Mouse (Mus musculus) midbrain, embryonic 13.5 days (tissue): ENCODE results near the gene Treml2. TPM values are rescaled to one million over a fixed set of nuclear protein-coding genes. Genes with fewer than 3 reads are reported as not detected.
"Not testable (repeated sequence)": the region's sequence is repeated elsewhere in the genome, so short reads cannot be mapped to it uniquely, and the experiment has no call there.

ENCODE experiments used
- ATAC-seq: fragments of 200-750 bp; cut with Nextera tagmentation; 2 replicates; pipeline ENCODE4 v1.8.0; 2017; ENCODE audit warnings: mild to moderate bottlenecking, moderate TSS enrichment, moderate library complexity
- H3K27ac ChIP-seq: fragments of 300-500 bp; sonication (generic); 2 replicates; pipeline ENCODE4 v1.5.1; 2015; ENCODE audit warnings: inconsistent platforms, mild to moderate bottlenecking, moderate library complexity
- H3K27me3 ChIP-seq: fragments of 300-500 bp; sonication (generic); 2 replicates; pipeline ENCODE4 v1.6.1; 2015; ENCODE audit warnings: mild to moderate bottlenecking, inconsistent platforms
- H3K36me3 ChIP-seq: fragments of 300-500 bp; sonication (generic); 2 replicates; pipeline ENCODE4 v1.6.1; 2015; ENCODE audit warnings: mild to moderate bottlenecking, inconsistent platforms
- H3K4me1 ChIP-seq: fragments of 300-500 bp; sonication (generic); replicated peaks from 2 replicates; pipeline ENCODE4 v1.6.1; 2015; ENCODE audit warnings: inconsistent platforms
- H3K4me2 ChIP-seq: fragments of 300-500 bp; sonication (generic); replicated peaks from 2 replicates; pipeline ENCODE4 v1.6.1; 2015; ENCODE audit warnings: moderate library complexity, mild to moderate bottlenecking, inconsistent platforms
- H3K4me3 ChIP-seq: fragments of 300-500 bp; sonication (generic); replicated peaks from 2 replicates; pipeline ENCODE4 v1.5.1; 2015; ENCODE audit warnings: mild to moderate bottlenecking, inconsistent platforms
- H3K9ac ChIP-seq: fragments of 300-500 bp; sonication (generic); replicated peaks from 2 replicates; pipeline ENCODE4 v1.6.1; 2015; ENCODE audit warnings: mild to moderate bottlenecking, inconsistent platforms
- H3K9me3 ChIP-seq: fragments of 300-500 bp; sonication (generic); 2 replicates; pipeline ENCODE4 v1.6.1; 2016; ENCODE audit warnings: mild to moderate bottlenecking, inconsistent platforms
- WGBS: fragments of 180-500 bp; shearing (Covaris S2); methylation state at CpG from one replicate; pipeline ENCODE4 v1.1.7; 2015; 5-methylcytosine and 5-hydroxymethylcytosine counted together
- polyA plus RNA-seq: library from polyadenylated mRNA; unstranded; fragments of >200 nt; fragmentation: Nextera tagmentation; extraction: Ambion mirVana; gene quantifications from 2 replicates; pipeline ENCODE4 v1.2.1, GENCODE M21; 2015

Gene Treml2
- polyA plus RNA-seq, 1 experiment from 2014 or later: 0.08 TPM

- WGBS: 80% methylated on average over 7 of the region's 7 CpGs
- H3K4me2 ChIP-seq: no peak overlapping the region
- no peak overlapping the region for H3K4me3 ChIP-seq
- no peaks in the 10 kb centered on the region for H3K36me3 ChIP-seq
- H3K9me3 ChIP-seq: no peaks in the 10 kb centered on the region
- no peak overlapping the region for H3K27ac ChIP-seq
- H3K27me3 ChIP-seq: no peaks in the 10 kb centered on the region
- no peaks in the 10 kb centered on the region for H3K4me1 ChIP-seq
- H3K9ac ChIP-seq: no peak overlapping the region
- no peak for ATAC-seq
These were observed 901 bp downstream of the Treml2 start for GRCm38 (mm10) chr17:48300199-48300598.

DNA sequence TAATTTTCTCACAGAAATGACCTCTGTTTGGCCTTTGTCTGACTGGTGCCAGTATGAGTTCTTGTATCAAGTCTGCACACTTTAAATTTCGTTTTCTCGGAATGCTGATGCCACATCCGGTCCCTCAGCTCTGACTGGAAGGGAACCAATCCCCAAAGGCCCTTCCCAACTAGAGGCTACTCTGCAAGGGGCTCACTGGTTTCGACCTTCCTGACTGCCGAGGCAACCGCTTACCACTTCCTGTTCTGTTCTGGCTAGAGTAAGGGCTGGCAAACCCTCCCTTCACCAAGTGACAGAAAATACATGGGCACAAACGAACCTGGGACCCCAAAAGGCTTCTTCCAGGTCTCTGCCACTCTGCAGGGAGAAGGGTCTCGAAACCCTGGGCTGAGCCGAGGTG lies 1.6 kb downstream of the Treml2 start:
- no peaks in the 10 kb centered on the region for H3K36me3 ChIP-seq

GRCm38 (mm10) chr17:48301792-48302191 lies 2.5 kb downstream of the Treml2 start:
- H3K4me2 ChIP-seq: no peak overlapping the region
- 92% methylated on average over 5 of the region's 5 CpGs for WGBS
- H3K36me3 ChIP-seq: no peaks in the 10 kb centered on the region
- no peak overlapping the region for H3K27ac ChIP-seq
- no peak overlapping the region for H3K4me3 ChIP-seq
- no peak overlapping the region for H3K9ac ChIP-seq
- no peak for ATAC-seq
- H3K9me3 ChIP-seq: no peaks in the 10 kb centered on the region
- no peaks in the 10 kb centered on the region for H3K4me1 ChIP-seq
- no peaks in the 10 kb centered on the region for H3K27me3 ChIP-seq

More for the DNA sequence above, 1.6 kb downstream of the Treml2 start:
- WGBS: 82% methylated on average over 9 of the region's 9 CpGs
- Histone ChIP-seq H3K9me3 (no peaks in the 10 kb centered on the region), H3K4me1 (no peaks in the 10 kb centered on the region), H3K27me3 (no peaks in the 10 kb centered on the region), H3K9ac (no peak overlapping the region), H3K4me2 (no peak overlapping the region), H3K27ac (no peak overlapping the region), H3K4me3 (no peak overlapping the region)
- ATAC-seq: no peak

- Histone ChIP-seq H3K9me3 (no peaks in the 10 kb centered on the region), H3K4me1 (no peaks in the 10 kb centered on the region), H3K27ac (no peak overlapping the region), H3K36me3 (no peaks in the 10 kb centered on the region), H3K27me3 (no peaks in the 10 kb centered on the region), H3K4me2 (no peak overlapping the region), H3K4me3 (no peak overlapping the region), H3K9ac (no peak overlapping the region)
- no peak for ATAC-seq
- 79% methylated on average over 2 of the region's 2 CpGs for WGBS
These were observed 12.8 kb downstream of the Treml2 start for GRCm38 (mm10) chr17:48312124-48312523.

DNA sequence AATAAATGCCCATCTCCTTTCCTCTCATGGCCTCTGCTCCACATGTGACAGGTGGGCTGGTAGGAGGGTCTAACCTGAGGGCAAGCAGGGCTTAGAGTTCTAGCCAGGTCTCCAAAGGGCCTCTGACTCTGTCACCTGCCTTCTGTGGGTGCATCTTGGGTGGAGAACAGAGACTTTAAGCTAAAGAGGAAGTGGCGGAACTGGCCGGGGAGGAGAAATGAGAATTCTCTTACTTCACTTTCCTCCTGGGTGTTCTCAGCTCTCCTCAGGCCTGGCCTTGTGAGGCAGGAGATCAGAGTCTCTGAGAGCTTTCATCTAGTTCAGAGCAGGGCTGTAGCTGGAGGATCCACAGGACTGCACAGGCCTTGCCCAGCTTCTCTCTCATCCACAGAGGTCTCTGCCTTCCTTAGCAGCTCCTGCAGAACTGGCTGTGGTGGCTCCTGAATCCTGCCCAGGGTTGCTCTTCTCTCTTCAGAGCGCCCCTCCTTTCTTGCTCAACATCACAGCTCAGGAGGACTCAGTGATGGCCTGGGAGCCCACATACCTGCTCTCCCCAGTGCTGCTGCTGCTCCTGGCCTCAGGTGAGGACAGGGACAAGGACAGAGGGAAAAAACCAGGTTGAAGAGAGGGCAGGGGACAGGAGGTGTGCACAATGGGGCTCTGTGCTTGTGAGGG lies 16.7 kb downstream of the Treml2 start, which contains the start of gene B430306N03Rik:
TSS of gene B430306N03Rik (plus strand) at position 237 of the 675 bp plus-strand sequence.
- H3K9me3 ChIP-seq, ATAC-seq, H3K36me3 ChIP-seq, H3K9ac ChIP-seq, H3K4me1 ChIP-seq, H3K4me2 ChIP-seq, H3K27me3 ChIP-seq, H3K4me3 ChIP-seq, H3K27ac ChIP-seq: not testable (repeated sequence)
- 87% methylated on average over 3 of the region's 3 CpGs for WGBS

- Histone ChIP-seq H3K27ac (no peak overlapping the region), H3K4me1 (no peaks in the 10 kb centered on the region), H3K36me3 (no peaks in the 10 kb centered on the region), H3K27me3 (no peaks in the 10 kb centered on the region), H3K4me3 (no peak overlapping the region), H3K9ac (no peak overlapping the region), H3K4me2 (no peak overlapping the region), H3K9me3 (no peaks in the 10 kb centered on the region)
- 78% methylated on average over 1 of the region's 1 CpGs for WGBS
- no peak for ATAC-seq
These were observed 19.4 kb downstream of the Treml2 start for GRCm38 (mm10) chr17:48318686-48319085.

DNA sequence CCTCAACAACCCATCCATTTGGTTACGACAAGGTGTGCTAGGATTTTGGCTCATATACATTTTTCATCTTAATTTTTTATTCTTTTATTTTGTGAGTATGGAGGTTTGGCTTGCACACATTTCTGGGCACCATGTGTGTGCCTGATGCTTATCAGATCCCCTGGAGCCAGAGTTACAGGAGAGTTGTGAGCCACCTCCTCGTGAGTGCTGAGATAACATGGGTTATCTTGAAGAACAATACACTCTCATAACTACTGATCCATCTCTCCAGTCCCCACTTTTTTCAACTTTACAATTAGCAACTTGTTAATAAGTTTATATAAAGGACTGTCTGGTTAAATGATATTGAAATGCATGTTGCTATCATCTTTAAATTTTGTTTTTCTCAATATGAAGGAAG lies 22.0 kb downstream of the Treml2 start:
- no peaks in the 10 kb centered on the region for H3K9me3 ChIP-seq
- no peak overlapping the region for H3K27ac ChIP-seq
- no peaks in the 10 kb centered on the region for H3K4me1 ChIP-seq
- no peaks in the 10 kb centered on the region for H3K36me3 ChIP-seq
- H3K9ac ChIP-seq: no peak overlapping the region
- no peak overlapping the region for H3K4me2 ChIP-seq
- WGBS: 86% methylated on average over 2 of the region's 2 CpGs
- ATAC-seq: no peak
- H3K4me3 ChIP-seq: no peak overlapping the region
- no peaks in the 10 kb centered on the region for H3K27me3 ChIP-seq

DNA sequence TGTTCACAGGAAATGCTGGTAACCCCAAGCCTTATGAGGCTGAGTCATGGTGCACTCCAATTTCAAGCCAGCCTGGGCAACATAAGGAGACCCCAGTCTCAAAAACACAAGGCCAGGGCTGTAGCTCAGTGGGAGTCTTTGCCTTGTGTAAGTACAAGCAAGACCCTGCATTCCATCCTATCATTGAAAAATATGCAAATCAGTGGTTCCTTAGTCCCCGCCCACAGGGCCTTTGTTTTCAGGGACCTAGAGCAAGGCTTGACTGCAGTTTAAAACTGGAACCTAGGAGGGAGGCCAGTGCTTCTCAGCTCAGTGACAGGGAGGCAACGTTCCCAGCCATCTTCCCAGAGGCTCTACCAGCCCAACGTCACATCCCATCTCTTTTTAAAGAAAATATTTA lies 23.9 kb downstream of the Treml2 start:
- ATAC-seq: no peak
- H3K4me1 ChIP-seq: no peaks in the 10 kb centered on the region
- H3K4me2 ChIP-seq: no peak overlapping the region
- H3K4me3 ChIP-seq: no peak overlapping the region
- H3K36me3 ChIP-seq: no peaks in the 10 kb centered on the region
- 74% methylated on average over 3 of the region's 3 CpGs for WGBS
- no peaks in the 10 kb centered on the region for H3K27me3 ChIP-seq
- H3K9ac ChIP-seq: no peak overlapping the region
- no peaks in the 10 kb centered on the region for H3K9me3 ChIP-seq
- H3K27ac ChIP-seq: no peak overlapping the region

- Histone ChIP-seq H3K9me3 (no peaks in the 10 kb centered on the region), H3K27me3 (no peaks in the 10 kb centered on the region), H3K4me3 (no peak overlapping the region), H3K4me2 (no peak overlapping the region), H3K4me1 (no peaks in the 10 kb centered on the region), H3K36me3 (no peaks in the 10 kb centered on the region), H3K9ac (no peak overlapping the region), H3K27ac (no peak overlapping the region)
- ATAC-seq: no peak
- WGBS: 88% methylated on average over 5 of the region's 5 CpGs
These were observed 25.0 kb downstream of the Treml2 start for GRCm38 (mm10) chr17:48324258-48324657.

- Histone ChIP-seq H3K4me2 (no peak overlapping the region), H3K4me1 (no peaks in the 10 kb centered on the region), H3K27ac (no peak overlapping the region), H3K27me3 (no peaks in the 10 kb centered on the region), H3K36me3 (no peaks in the 10 kb centered on the region), H3K9ac (no peak overlapping the region), H3K4me3 (no peak overlapping the region), H3K9me3 (no peaks in the 10 kb centered on the region)
- 95% methylated on average over 6 of the region's 6 CpGs for WGBS
- no peak for ATAC-seq
These were observed 25.8 kb downstream of the Treml2 start for GRCm38 (mm10) chr17:48325093-48325492.

DNA sequence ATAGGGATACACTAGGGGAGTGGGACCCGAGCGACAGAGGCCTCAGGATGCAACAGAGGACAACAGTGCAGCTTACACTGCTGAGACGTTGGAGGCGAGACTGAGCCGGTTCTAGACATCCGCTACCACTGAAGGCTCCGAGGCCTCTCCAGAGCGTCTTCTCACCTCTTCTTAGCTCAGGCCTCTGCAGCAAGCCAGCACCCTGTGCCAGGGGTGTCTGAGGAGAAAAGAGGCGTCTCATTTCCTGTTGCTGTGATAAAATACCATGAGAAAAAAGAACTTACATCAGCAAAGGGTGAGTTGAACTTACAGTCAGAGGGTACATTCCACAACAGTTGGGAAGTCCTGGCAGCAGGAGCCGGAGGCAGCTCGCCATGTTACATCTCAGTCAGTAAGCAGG lies 26.3 kb downstream of the Treml2 start:
- Histone ChIP-seq H3K4me2 (no peak overlapping the region), H3K27me3 (no peaks in the 10 kb centered on the region), H3K4me1 (no peaks in the 10 kb centered on the region), H3K36me3 (no peaks in the 10 kb centered on the region), H3K27ac (no peak overlapping the region), H3K9ac (no peak overlapping the region), H3K9me3 (no peaks in the 10 kb centered on the region), H3K4me3 (no peak overlapping the region)
- ATAC-seq: no peak
- 94% methylated on average over 11 of the region's 11 CpGs for WGBS

DNA sequence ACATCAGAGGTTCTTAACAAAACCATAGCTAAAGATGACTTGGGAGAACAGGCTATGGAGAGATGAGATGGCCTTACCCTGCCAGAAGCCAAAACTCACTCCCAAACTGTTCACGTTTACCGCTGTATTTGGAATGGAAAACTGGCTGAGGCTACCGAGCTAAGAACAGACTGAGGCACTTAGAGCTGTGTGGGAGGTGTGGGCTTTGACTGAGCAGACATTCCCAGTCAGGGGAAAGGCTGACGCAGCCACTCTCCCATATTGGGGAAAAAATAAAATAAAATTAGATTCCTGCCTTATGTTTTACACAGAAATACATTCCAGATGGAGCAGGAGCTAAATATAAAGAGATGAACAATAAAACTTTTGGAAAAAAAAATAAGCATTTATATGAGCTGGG lies 27.4 kb downstream of the Treml2 start:
- Histone ChIP-seq H3K9me3 (no peaks in the 10 kb centered on the region), H3K4me1 (no peaks in the 10 kb centered on the region), H3K4me3 (no peak overlapping the region), H3K27ac (no peak overlapping the region), H3K27me3 (no peaks in the 10 kb centered on the region), H3K9ac (no peak overlapping the region), H3K36me3 (no peaks in the 10 kb centered on the region), H3K4me2 (no peak overlapping the region)
- WGBS: 89% methylated on average over 4 of the region's 4 CpGs
- ATAC-seq: no peak

DNA sequence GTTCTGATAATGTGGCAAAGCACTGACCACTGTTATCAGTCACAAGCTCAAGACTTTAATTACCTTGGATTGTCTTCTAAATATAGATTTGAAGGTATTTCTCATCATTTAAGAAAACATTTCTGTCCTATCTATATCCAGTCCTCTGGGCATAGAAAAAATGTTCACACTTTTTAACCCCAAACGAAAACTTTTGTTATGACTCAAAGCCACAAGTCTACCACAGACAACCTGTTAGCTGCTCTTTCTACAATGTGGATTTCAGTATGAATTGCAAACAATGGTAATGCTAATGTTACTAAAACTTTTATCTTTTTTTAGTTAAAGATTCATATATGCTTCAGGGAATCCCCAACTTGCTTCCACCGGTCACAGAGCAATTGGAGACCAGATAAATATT lies 33.2 kb downstream of the Treml2 start:
- Histone ChIP-seq H3K9ac (no peak overlapping the region), H3K4me1 (no peaks in the 10 kb centered on the region), H3K36me3 (no peaks in the 10 kb centered on the region), H3K9me3 (no peaks in the 10 kb centered on the region), H3K4me3 (no peak overlapping the region), H3K4me2 (no peak overlapping the region), H3K27ac (no peak overlapping the region), H3K27me3 (no peaks in the 10 kb centered on the region)
- ATAC-seq: no peak
- 94% methylated on average over 2 of the region's 2 CpGs for WGBS
